Mouse (Mus musculus) olfactory bulb, adult 2 months (tissue): Measurements from ENCODE around the gene Lamc2. TPM values are rescaled to one million over a fixed set of nuclear protein-coding genes. Genes with fewer than 3 reads are reported as not detected.

ENCODE experiments used
- H3K27ac ChIP-seq: fragments of 200-500 bp; 2 replicates; pipeline ENCODE4 v1.5.1; 2012; ENCODE audit warnings: low read depth, low read length; ENCODE audit not compliant: insufficient read depth
- H3K4me1 ChIP-seq: fragments of 200-500 bp; 2 replicates; pipeline ENCODE4 v1.6.1; 2012; ENCODE audit warnings: low read length; ENCODE audit not compliant: control insufficient read depth, insufficient read depth
- H3K4me3 ChIP-seq: fragments of 200-500 bp; 2 replicates; pipeline ENCODE4 v1.5.1; 2012; ENCODE audit warnings: mild to moderate bottlenecking, low read depth, low read length, moderate library complexity; ENCODE audit not compliant: insufficient read depth
- CTCF ChIP-seq: fragments of 200-500 bp; IDR thresholded peaks from 2 replicates; pipeline ENCODE4 v1.5.1; 2012; ENCODE audit warnings: low read depth, mild to moderate bottlenecking, low read length, moderate library complexity; ENCODE audit not compliant: insufficient read depth
- POLR2A ChIP-seq: fragments of 200-500 bp; IDR thresholded peaks from 2 replicates; pipeline ENCODE4 v1.6.1; 2012; ENCODE audit warnings: mild to moderate bottlenecking, low read depth, low read length, moderate library complexity; ENCODE audit not compliant: insufficient read depth
- WGBS: fragments of 180-500 bp; shearing (Covaris S2); methylation state at CpG from one replicate; pipeline ENCODE4 v1.1.7; 2018; 5-methylcytosine and 5-hydroxymethylcytosine counted together
- polyA plus RNA-seq: library from polyadenylated mRNA; stranded (reverse); fragments of >200 nt; gene quantifications from 2 replicates; pipeline ENCODE4 v1.2.4, GENCODE M21; 2012; ENCODE audit warnings: low replicate concordance; ENCODE audit not compliant: missing spikeins, insufficient read depth, insufficient read length

The Lamc2 gene
- polyA plus RNA-seq, 1 experiment, result not detected

- no peaks in the 10 kb centered on the region for H3K4me1 ChIP-seq
- TF ChIP-seq CTCF (no peak), POLR2A (no peak)
- 84% methylated on average over 12 of the region's 12 CpGs for WGBS
- no peak overlapping the region for H3K4me3 ChIP-seq
- no peak overlapping the region for H3K27ac ChIP-seq
Measured at GRCm38 (mm10) chr1:153104804-153105203, 81.4 kb downstream of the Lamc2 start.

- no peak overlapping the region for H3K4me3 ChIP-seq
- TF ChIP-seq CTCF (no peak), POLR2A (no peak)
- no peak overlapping the region for H3K27ac ChIP-seq
- H3K4me1 ChIP-seq, result no peaks in the 10 kb centered on the region
- WGBS, result 96% methylated on average over 8 of the region's 8 CpGs
Measured at GRCm38 (mm10) chr1:153103186-153103554, 83.1 kb downstream of the Lamc2 start.

DNA sequence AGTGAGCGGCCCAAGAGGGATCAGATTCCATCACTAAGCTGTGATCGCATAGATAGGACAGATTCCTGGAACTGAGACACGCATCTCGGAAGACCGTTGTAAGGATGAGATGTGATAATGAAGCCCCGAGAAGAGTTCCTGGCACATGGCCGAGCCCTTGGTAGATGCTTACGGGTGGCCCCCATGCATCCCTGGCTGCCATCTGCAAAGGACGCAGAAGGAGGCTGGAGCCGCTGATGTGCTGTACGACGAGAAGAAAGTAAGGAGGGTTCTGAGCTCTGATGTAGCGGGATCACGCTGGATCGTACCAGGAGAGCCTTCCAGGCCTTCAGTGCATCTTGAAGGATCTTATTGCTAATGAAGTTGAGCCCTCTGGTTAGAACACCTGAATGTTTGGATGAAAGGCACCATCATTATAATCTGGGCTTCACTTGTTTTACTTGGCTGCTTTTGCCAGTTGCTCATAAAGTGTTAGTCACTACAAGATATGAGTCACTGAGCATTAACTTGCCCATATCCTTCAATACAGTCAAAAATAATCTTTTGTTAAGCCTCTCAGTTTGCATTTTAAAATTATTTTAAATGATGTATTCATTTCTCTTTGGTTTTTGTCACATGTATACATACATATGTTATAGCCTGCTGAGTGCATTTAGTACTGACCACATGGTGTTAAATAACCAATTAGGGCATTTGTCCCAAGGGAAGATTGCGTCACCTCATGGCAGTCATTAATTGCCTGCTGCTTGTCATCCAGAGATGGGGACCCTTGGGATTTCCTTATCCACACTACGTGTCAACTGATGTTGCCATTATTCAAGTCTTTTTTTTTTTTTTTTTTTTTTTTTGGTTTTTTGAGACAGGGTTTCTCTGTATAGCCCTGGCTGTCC is 83.7 kb downstream of the Lamc2 start:
- H3K27ac ChIP-seq, result no peak overlapping the region
- no peak overlapping the region for H3K4me3 ChIP-seq
- H3K4me1 ChIP-seq, result no peaks in the 10 kb centered on the region
- TF ChIP-seq CTCF, result no peak
- TF ChIP-seq POLR2A, result no peak
- WGBS, result 97% methylated on average over 17 of the region's 17 CpGs

DNA sequence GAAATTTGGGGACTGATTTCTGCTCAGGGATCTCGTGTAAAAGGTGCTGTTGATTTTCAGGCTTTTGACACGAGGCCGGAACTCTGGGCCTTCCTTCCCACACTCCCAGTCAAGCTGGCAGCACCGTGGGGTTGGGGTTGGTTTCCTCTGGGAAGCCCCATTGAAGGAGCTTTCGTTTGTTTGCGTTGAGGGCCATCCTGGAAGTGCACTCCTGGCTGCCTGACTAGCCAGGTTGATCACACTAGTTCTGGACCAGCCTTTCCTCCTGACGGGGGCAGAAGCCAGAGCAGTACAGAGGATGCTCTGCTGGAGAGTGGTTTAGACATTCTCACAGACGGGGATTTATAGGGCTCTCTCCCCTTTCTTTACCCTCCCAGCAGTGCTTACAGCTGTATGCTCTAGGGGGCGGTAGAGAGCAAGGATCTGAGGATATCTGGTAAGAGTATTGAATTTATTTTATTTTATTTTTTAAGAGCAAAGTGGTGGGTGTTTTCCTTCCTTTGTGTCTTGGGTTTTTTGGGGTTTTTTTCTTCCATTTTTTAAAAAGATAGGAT is 84.8 kb downstream of the Lamc2 start:
- no peak overlapping the region for H3K27ac ChIP-seq
- no peak overlapping the region for H3K4me3 ChIP-seq
- H3K4me1 ChIP-seq, result no peaks in the 10 kb centered on the region
- 0 out of 2 replicates have a peak, but pooled peaks have one; percentile 21 for TF ChIP-seq CTCF
- no peak for TF ChIP-seq POLR2A
- WGBS, result 59% methylated on average over 9 of the region's 9 CpGs

DNA sequence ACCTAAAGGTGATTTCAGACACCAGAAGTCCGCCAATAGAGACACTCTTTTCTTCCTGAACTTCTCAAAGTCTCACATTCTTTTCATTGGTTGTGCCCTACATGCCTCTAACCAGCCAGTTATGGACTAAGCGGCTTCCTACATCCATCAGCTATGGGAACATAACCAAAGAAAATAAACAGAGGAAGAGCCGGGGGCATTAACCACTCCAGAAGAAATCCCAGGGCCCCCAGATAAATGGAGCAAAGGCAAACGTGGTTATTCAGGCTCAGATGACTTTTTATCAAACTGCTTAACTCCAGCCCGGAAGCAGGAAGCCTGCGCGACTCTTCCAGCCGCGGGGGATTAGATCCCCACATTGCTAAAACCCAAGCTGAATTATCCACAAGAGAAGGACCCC is 85.3 kb downstream of the Lamc2 start:
- H3K4me1 ChIP-seq, result no peaks in the 10 kb centered on the region
- H3K4me3 ChIP-seq, result no peak overlapping the region

DNA sequence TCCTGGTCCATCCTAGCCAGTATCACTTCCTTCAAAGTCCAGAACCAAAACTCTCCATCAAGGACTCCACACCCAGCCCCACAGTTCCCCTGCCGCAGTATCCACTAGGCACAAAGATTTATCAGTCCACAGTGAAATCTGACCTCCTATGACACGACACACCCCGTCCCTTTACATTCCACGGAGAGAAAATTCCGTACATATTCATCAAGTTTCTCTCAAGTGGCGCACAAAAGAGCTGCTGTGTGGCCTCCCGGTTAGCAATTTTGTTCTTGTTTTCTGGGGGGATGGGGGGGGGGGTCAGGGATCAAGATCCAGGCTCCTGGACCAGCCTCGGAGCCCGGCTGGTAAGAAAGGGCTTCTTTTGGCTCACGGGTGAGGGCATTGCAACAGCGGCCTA is 87.7 kb downstream of the Lamc2 start:
- Histone ChIP-seq H3K4me1 (no peaks in the 10 kb centered on the region), H3K4me3 (no peak overlapping the region), H3K27ac (no peak overlapping the region)
- 83% methylated on average over 11 of the region's 11 CpGs for WGBS
- TF ChIP-seq POLR2A, result no peak
- no peak for TF ChIP-seq CTCF

More for the DNA sequence above, 85.3 kb downstream of the Lamc2 start:
- H3K27ac ChIP-seq, result no peak overlapping the region
- no peak for TF ChIP-seq CTCF
- TF ChIP-seq POLR2A, result no peak
- WGBS, result 77% methylated on average over 9 of the region's 9 CpGs

DNA sequence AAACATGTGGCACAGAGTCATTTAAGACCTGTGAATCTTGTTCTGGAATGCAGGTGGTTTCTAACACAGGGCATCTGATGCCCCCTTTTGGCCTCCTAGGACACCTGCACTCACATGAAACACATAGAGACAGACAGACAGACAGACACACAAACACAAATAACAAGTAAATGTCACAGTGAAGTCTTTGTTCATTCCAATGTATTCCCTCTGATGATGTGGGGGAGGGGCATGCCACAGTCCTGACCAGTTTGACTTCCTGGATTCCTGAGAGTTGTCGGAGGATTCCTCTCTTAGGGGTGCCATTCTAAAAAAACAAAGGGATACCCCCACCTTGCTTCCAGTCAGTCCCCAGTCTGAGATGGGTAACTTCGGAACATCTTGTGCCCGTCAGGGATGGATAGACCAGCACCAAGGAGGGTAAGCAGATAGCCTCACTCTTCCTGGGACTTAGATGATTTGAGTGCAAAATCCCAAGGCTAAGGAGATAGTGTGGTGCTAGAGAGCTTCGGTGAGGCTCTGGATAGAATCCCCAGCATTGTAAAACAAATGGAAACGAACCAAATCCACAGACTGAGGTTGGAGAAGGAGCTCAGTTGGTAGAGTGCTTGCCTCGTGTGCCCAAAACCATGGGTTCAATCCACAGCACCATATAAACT is 89.1 kb downstream of the Lamc2 start:
- no peak for TF ChIP-seq CTCF
- no peak for TF ChIP-seq POLR2A
- H3K27ac ChIP-seq, result no peak overlapping the region
- WGBS, result 96% methylated on average over 6 of the region's 6 CpGs
- no peaks in the 10 kb centered on the region for H3K4me1 ChIP-seq
- no peak overlapping the region for H3K4me3 ChIP-seq

GRCm38 (mm10) chr1:153095826-153096727 is 90.2 kb downstream of the Lamc2 start:
- no peak overlapping the region for H3K27ac ChIP-seq
- 69% methylated on average over 16 of the region's 16 CpGs for WGBS
- no peaks in the 10 kb centered on the region for H3K4me1 ChIP-seq
- TF ChIP-seq POLR2A, result no peak
- TF ChIP-seq CTCF, result no peak
- H3K4me3 ChIP-seq, result no peak overlapping the region
